Mouse (Mus musculus): ENCODE data around the gene Tbc1d1.

DNA sequence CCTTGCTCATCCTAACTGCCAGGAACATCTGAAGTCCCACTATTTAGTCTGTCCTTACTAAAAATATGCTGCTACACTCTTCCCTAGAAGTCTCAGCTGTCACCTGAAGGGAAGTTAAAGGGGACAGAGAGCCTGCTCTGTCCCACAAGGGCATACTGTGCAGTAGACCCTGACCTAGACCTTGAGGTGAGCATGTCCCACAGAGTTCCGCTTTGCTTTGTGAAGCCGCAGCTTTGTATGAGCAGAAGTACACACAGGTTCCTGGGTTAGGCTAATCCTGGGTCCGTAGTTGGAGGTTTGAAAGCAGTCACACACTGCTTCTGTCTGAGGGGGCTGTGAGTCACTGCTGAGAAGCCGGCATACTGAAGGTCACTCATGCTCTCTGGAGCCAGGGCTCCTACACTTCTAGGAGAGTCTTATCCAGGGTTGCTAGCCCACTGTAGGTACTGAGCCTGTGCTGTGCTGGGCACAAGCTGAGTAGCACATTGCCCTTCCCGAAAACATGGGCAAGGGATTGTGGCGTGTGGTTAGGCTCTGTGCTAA is 190.3 kb downstream of the Tbc1d1 start:
- TF ChIP-seq CTCF (IDR thresholded peaks at IDR 0.05; ENCODE audit: low read depth) (no peak), EP300 (IDR thresholded peaks at IDR 0.05; ENCODE audit: low read depth) (no peak)
